In genomic region chr12:32200387-32201069, GRCm38 (mm10) we compare ENCODE assay signal across 11 mouse cellular contexts. TPM values are rescaled to one million over a fixed set of nuclear protein-coding genes. Genes with fewer than 3 reads are reported as not detected.
"Had no signal": no experiment of that assay in that cellular context is flagged by ENCODE, and none has a peak within 500 bp of the region (broad histone marks: within the 10 kb centered on the region; RNA-seq: fewer than 3 reads in every experiment).

No protein-coding gene starts in this region.

- DNase-seq: kidney, adult 11 months; kidney, postnatal 10 days; left cerebral cortex, postnatal 4 days; lung, embryonic 14.5 days; lung, postnatal 10 days; thymus, postnatal 36 days had no signal

- H3K4me3 ChIP-seq: limb, embryonic 13.5 days; liver, embryonic 15.5 days; midbrain, embryonic 13.5 days; myocyte; neural tube, embryonic 15.5 days had no signal

- H3K27ac ChIP-seq: limb, embryonic 13.5 days; liver, embryonic 15.5 days; midbrain, embryonic 13.5 days; neural tube, embryonic 15.5 days had no signal

- H3K9me3 ChIP-seq: limb, embryonic 13.5 days; liver, embryonic 15.5 days; midbrain, embryonic 13.5 days; neural tube, embryonic 15.5 days had no signal

- H3K4me1 ChIP-seq: limb, embryonic 13.5 days; neural tube, embryonic 15.5 days had no signal

- H3K9ac ChIP-seq: limb, embryonic 13.5 days; liver, embryonic 15.5 days; lung, embryonic 14.5 days; midbrain, embryonic 13.5 days; neural tube, embryonic 15.5 days had no signal

- H3K27me3 ChIP-seq: limb, embryonic 13.5 days; liver, embryonic 15.5 days; midbrain, embryonic 13.5 days; neural tube, embryonic 15.5 days had no signal

- H3K4me2 ChIP-seq: limb, embryonic 13.5 days; liver, embryonic 15.5 days; lung, embryonic 14.5 days; midbrain, embryonic 13.5 days; neural tube, embryonic 15.5 days had no signal

- ATAC-seq: midbrain, embryonic 13.5 days had no signal

- H3K36me3 ChIP-seq: limb, embryonic 13.5 days; midbrain, embryonic 13.5 days; neural tube, embryonic 15.5 days had no signal

RNA-seq across cellular contexts. Expression of gene Pik3cg, which starts 7.9 kb away (rescaled TPM):
- polyA plus RNA-seq: myocyte had no signal
